Mouse (Mus musculus) adrenal gland, postnatal 14 days (tissue): Measurements from ENCODE around the gene Slc4a11. TPM values are rescaled to one million over a fixed set of nuclear protein-coding genes. Genes with fewer than 3 reads are reported as not detected.

Experiments
- DNase-seq: peaks from one replicate; pipeline ENCODE4 v3.0.0; 2021; ENCODE audit warnings: mixed read lengths
- long read RNA-seq, 2 experiments: library from polyadenylated mRNA; stranded (forward); transcript quantifications; one replicate each; pipeline ENCODE4 v2.0.0; 2021
- total RNA-seq: library from RNA; stranded (reverse); gene quantifications from 2 replicates; pipeline ENCODE4 v1.2.3, GENCODE M21; 2021

The Slc4a11 gene
- 1.3 and 1.4 TPM in 2 replicates for total RNA-seq
- long read RNA-seq, experiment 1, partial matches to known transcripts, result 0 of 2 reads
- long read RNA-seq, experiment 1, other reads (novel, unspliced or antisense), result 2 of 2 reads
- long read RNA-seq, experiment 2, partial matches to known transcripts, result 1 of 4 reads
- long read RNA-seq, experiment 2, other reads (novel, unspliced or antisense), result 1 of 4 reads

DNA sequence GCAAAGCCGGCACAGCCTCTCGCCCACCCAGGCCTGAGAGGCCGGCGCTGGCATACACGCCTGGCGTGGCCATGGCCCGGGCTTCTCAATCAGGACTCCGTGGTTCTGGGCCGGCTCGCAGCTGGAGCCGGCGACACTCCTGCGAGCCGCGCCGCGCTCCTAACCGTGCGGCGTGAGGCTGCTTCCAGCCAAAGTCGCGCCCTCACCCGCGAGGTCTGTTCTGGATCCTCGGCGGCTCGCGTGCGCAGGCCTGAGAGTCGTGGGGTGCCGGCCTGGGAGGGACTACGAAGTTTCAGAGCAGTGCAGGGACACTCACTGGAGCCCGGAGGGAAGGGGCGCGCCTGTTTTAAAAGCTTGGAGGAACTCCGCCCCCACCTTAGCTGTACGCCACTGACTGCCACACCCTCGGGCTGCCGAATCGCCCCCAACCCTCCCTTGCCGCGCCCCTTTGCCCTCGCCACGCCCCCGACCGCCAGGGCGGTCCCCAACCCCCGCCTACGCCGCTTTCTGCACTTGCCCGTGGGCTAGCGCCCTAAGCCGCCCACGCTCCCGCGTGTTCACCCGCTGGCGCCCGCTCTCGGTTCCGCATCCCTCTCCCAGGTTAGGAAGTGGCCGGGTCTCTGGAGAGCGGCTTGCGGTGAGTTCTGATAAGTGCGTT is at the start of gene Slc4a11:
Slc4a11 (minus strand) TSS at position 367 of the 658 bp plus-strand sequence.
- peak; percentile 79 for DNase-seq

DNA sequence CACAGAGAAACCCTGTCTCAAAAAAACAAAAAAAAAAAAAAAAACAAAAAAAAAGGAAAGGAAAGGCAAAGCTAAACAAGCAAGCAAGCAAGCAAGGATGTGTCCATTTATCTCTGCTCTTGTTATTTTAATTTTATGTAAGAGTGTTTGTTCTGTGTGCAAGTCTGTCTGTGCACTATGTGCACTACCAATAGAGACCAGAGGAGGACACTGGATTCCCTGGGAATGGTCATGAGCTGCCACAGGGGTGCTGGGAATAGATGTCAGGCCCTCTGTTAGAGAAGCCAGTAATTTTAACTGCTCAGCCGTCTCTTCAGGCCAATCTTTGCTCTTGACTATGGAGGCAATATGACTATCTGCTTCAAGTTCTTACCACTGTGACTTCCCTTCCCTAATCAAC is 46.3 kb upstream of the Slc4a11 start:
- DNase-seq, result no peak

DNA sequence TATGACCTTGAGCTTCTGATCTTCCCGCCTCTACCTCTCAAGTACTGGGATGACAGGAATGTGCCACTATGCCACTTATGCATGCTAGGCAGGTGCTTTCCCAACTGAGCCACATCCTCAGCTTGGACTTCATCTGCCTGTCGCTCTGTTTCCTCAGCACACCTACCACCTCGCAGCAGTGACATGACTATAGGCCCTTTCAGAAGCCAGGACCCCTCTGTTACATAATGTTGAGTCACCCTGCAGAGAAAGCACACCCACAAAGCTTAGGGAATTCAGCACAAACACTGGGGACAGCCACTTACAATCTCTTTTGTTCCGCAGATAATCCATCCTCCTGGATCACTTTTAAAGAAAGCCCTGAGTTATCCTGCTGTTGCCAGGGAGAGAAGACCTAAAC is 42.8 kb upstream of the Slc4a11 start:
- no peak for DNase-seq

DNA sequence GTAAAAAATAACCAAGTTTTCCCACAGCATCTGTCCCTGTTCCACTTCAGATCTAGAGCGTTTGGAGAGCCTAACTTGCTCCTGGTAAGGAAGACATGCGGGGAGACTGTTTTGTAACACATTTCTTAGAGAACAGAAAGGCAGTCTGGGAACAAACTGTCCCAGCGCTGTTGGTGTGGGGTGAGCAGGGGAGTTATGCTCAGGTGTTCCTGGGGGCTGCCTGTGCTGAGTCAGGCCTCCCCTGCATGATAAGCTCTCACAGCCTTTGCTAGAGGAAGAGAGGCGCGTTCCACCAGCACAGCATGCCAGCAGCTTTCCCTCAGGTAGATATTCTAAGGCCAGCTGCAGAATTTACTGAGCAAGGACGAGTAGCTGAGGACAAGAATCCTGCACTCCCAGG is 40.7 kb upstream of the Slc4a11 start:
- DNase-seq, result no peak

DNA sequence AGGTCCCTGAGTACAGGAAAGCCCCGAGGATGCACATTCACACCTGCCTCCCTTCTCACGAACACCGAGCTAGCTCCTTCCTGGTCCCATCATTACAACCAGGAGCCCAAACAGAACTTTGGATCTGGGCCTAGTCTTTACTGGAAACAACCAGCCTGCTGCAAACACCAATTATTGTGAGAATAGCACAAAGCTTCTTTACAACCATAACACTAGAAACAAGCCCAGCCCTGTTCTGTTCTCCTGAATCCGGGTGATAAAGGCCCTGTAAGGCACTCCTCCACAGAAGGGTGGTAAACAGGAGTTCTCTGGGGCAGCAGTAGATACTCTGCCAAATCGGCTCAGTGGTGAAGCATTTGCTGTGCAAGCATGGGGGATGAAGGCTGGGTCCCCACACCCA is 38.0 kb upstream of the Slc4a11 start:
- no peak for DNase-seq

DNA sequence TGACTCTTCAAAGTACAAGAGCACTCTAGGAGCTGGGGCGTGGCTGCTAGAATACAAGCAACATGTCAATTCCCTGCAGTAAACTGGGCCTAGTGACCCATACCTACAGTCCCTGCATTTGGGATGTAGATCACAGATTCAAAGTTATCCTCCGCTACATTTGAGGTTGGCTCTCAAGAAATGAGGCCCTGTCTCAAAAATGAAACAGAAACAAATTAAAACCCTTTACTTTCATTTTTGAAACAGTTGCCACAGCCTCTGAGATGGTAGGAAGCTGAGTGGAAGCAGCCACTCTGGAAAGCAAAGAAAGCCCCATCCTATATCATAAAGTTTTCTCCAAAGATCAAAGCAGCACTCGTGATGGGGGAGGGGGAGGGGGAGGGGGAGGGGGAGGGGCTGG is 36.1 kb upstream of the Slc4a11 start:
- DNase-seq, result no peak

DNA sequence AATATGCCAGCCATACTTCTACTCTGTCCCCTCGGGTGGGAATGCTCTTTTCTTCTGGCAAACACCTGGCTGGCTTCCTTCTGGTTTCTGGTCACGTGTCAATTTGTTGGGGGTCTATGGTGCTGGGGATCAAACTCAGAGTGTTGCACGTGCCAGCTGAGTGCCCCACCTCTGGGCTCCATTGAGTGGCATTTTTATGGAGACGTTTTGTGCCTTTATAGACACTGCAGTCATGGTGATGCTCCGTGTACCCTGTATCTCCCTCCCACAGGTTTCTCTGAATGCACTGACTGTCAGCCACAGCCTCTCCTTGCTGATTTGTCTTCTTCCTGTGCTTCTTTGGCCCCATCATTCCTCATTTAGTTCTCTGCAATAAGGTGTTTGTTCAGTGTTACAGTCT is 34.5 kb upstream of the Slc4a11 start:
- DNase-seq, result no peak

DNA sequence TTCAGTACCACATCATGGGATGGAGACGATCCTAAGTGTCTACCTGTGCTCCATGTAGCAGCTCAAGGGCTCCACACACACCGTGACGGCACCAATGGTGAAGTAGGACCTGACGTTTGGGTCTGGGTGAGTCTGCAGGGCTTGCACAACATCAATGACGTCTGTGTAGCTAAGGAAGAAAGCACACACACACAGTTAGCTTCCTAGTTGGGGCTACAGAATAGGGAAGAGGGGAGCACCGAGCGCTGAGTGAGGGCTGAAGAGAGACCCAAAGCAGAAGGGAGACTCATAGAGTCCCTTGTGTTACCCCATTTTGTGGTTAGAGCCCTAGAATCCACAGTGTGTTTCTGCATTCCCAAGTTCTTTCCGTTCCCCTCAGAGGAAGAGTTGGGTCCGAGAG is 33.4 kb upstream of the Slc4a11 start:
- DNase-seq, result no peak

DNA sequence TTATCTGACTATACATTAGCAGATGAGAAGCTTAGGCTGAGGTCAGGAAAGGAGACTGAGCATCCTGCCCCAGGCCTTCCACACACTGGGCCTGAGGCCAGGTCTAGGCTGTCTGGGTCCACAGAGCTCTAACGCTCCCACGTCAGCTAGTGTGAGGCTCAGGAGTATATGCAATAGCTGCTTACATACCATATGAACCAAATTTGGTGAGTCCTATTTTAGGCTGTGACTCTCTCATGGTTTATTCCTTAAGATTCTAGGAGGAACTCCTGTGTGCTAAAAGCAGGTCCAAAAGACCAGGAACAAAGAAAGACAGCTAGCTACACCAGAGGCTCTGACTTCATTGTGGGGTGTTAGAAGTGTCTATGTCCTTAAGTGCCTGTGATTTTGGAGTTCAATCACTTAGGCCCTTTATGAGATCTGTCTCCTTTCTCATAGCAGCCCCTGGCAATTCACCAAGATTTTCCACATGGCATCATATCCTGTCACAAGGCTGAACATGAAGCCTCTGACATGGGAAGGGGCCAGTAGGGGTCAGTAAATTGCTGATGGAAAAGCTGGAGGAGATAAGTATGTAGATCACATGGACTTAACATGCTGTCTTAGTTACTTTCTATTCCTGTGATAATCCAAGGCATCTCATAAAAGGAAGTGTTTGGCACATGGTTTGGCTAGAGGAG is 31.7 kb upstream of the Slc4a11 start:
- DNase-seq, result no peak

DNA sequence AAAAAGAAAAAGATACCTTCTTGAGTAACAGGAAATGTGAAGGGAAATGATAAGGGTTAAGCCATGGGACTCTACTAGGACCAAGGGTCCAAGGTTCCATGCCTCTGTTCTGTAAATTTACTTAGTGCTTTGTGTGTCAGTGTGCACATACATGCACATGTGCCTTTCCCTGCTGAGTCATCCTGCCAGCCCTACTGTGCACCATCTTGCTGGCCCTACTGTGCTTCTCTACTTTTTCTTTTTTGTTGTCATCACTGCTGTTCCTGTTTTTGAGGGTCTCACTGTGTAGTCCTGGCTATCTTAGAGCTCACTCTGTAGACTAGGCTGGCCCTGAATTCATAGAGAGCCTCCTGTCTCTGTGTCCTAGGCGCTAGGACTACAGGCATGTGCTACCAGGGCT is 30.4 kb upstream of the Slc4a11 start:
- no peak for DNase-seq

DNA sequence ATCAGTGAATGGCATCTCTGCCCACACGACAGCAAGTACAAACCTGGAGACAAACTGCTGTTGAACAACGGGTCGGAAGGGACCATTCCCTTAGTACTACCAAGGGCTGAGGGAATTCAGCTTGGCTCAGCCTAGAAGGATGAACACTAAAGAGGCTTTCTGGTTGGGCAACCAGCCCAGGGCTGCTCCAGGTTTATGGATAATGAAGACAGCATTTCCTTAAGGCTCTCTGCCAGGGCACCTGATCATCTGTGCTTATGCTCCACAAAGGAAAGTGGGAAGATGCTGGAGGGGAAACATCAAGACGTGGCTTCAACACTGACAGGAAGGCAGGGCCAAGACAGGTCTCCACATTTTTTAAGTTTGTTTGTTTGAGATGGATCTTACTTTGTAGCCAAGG is 27.1 kb upstream of the Slc4a11 start:
- DNase-seq, result no peak

DNA sequence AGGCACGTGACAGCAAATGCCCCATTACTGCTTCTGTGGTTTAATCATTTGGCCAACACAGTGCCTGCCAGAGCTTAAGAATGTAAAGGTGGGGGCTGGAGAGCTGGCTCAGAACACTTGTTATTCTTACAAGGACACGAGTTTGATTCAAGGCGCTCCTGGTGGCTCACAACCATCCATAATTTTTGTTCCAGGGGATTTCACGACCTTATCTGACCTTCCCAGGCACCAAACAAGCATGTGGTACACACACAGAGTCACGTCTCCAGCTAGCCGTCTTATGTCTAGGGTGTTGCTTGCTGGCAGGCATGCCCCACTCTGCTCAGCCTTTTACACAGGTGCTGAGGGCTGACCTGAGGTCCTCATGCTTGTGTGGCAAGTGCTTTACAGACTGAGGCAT is 20.6 kb upstream of the Slc4a11 start:
- no peak for DNase-seq

DNA sequence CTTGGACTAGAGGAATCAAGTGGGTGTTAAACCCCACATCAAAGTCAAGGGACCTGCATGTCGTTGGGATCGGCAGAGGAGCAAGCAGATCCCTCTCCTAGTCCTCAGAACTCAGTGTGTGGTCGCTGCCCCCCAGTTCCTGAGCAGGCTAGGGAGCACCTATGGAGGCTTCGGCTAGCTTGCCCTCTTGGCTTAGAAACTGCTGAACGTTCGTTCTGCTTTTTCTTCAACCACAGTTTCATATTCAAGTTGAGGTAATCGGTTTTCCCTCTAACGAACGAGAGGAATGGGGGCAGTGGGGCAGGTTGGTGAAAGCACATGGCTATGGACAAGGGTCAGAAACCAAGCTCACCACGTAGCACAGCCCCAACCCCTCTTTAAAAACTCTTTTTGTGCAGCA is 9.7 kb upstream of the Slc4a11 start:
- no peak for DNase-seq

DNA sequence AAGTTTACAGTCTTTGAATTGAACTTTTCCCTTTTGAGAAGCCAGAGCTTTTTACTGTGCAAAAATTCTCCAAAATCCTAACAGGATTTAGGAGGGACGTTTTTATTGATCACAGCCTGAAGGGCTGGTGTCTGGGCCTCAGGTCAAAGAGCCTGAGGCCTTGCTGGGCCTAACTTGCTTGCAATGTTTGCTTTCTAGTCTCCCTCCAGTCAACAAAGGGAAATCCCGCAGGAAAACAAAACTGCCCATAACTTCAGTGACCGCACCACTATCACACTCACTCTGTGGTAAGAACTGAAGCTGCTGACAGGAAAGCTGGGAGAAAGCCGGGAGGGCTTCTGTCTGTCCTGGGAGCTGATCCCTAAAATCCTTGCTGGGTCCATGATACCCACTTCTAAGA is 9.3 kb upstream of the Slc4a11 start:
- DNase-seq, result no peak

DNA sequence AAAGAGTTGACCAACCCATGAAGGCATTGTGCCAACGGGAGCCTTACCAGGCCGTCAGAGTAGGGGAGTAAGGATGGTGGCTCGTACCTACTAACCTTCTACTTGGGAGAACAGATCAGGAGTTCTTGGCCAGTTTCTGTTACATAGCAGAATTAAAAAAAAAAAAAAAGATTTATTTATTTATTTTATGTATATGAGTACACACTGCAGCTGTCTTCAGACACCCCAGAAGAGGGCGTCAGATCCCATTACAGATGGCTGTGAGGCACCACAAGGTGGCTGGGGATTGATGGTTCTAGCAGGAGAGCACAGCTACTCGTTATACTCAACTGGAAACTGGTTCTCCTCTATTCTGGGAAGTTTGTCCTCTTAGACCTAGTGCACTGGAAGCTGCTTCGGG is 7.9 kb upstream of the Slc4a11 start:
- DNase-seq, result no peak

DNA sequence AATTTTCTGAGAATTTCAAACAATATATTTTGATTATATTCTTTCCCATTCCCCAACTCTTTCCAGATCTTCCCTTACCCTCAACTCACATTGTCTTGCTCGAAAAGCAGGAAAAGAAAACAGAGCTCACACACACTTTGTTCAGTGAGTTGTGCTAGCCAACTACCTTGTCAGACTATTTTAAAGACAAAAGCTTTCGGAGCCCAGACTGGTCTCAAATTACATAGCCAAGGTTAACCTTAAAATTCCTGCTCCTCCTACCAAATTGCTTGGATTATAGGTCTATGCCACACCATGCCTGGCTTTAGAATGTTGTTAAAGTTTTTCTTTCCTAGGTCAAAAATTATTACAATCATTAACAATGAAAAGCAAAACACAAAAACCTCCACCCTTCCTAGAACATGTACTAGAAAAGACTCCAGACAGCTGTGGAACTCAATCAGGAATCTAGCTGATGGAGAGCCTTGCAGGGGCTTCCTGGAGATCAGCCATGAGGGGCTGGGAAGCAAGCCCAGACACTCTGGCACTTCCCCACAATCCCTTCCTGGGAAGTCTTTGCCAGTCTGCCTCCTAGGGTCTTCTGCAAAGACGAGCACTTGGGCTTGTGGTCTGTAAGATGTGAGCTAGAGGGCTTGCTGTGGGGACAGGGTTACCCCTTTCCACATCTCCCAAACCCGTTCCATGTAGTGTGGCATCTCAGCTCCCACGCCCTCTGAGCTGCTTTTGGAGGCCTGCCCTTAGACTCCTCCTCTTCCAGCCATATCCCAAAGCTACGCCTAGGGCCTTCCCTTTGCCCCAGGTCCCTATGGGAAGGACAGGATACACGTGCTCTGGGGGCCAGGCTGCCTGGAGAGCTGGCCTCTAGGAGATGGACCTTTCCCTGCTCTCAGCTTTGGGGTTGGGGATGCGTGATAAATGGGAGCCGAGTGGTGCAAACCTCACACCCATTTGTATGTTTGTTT is 7.0 kb upstream of the Slc4a11 start:
- no peak for DNase-seq

DNA sequence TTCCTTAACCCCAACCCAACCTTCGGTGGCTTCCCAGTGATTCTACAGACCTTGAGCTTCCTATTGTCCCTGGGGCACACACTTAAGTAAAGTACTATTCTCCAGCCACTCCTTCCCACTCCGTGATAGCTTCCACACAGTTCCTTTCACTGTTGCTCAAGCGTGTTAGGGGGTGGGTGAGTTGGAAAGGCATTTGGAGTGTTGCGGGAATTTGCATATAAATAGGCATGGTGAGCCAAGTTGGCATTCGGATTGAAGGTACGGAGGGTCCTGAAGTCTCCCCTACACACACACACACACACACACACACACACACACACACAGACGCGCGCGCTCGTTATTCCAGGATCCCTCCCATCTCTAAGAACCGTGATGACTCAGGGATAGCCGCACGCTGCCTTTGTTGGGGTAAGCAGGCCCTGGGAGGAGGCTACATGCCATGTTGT is 525 bp upstream of the Slc4a11 start:
- DNase-seq, result peak; percentile 36

DNA sequence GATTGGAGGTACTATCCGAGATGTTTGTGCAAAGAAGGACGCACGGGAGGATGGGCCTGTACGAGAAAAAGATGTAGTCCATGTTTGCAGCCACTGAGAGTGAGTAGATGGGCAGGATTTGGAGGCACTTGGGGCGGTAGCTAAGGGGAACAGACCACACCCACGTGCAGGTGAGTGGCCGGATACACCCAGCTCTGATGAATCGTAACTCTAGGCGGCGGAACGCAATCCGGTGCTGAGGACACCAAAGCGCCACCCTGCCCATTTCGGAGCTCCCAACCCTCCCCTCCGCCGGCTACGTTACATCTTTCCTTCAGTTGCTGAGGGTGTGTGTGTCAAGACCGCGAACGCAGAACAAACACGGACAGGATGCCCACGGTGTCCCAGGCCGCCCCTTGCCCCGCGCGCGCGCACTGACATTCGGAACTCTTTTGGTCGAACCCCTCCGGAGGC is 593 bp downstream of the Slc4a11 start:
- peak; percentile 33 for DNase-seq

DNA sequence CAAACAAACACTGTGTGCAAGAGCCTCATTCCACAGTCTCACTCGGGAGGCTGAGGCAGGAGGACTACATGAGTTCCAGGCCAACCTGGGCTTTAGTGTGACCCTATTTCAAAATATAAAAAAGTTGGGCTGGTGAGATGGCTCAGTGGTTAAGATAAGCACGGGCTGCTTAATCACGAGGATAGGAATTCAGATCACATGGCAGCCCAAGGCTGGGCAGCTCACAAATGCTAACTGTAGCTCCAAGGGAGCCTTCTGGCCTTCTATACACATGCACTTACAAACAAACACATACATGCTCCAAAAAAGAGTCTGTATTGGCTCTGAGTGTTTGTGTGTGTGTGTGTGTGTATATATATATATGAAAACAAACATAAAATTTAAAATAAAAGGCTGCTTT is 3.8 kb downstream of the Slc4a11 start:
- no peak for DNase-seq

DNA sequence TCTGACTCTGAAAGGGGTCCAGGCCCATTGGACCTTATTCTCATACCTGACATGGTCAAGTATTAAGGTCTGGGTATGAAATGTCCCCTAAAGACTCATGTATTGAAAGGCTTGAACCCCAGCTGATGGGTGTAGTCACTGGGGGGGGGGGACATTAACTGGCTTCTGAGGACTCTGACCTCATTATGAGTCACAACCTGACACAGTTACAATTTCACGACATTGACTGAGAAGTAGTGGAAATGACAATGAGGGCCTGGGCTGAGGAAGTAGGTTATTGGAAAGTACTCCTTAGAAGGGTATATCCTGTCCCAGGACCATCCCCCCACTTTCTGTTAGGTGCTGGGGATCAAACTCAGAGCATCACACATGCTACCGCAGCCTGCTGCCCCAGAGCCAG is 8.3 kb downstream of the Slc4a11 start:
- no peak for DNase-seq

DNA sequence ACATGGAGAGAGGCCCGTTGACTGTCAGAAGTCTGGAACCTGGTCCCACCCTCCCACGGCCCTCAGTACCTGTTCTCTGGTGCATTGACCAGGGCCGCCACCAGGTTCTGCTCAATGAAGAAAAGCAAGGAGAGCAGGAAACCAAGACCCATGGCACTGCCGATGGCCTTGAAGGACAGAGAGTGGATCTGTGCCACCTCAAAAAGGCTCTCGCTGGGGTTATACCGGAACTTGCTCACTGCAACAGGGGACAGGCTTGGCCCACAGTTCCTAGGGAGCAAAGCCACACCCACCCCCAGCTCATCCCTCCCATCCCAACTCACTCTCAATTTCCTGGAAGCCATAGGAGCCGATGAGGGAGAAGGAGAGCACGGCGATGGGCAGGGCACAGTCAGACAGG is 11.9 kb downstream of the Slc4a11 start:
- DNase-seq, result no peak

DNA sequence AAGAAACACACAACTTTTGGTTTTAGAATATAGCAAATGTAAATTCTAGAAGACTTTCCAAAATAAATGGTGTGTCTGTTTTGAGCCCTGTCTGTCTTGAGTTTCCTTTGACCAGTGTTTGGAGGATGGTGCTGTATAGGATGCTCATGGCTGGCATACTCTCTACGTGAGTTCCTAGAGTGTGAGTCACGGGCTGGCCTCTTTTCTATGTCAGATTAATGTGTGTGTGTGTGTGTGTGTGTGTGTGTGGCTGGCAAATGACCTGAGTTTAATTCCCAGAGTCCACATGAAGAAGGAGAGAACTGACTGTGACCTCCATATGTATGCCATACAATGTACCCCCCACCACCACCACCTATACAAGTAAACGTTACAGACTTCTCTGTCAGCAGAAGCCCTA is 15.8 kb downstream of the Slc4a11 start:
- DNase-seq, result no peak

DNA sequence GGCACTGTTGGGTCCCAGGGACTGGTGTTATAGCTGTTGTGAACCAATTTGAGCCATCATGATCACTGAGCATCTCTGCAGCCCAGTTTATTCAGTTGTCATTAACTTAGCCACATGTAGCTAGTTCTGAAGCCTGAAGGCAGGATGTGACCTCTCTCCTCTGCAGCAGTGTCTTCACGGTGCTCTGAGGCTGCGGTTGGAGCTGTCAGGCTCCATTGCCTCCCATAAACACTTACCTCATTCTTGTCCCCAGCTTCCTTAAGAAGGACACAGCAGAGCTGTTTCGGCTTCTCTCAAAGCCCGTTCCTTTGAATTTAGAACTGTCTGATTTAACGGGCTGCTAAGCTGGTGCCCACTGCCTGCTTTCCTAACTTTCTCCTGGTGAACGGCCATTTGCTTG is 17.4 kb downstream of the Slc4a11 start:
- no peak for DNase-seq
